Mouse (Mus musculus) kidney, postnatal 14 days (tissue): ENCODE data around the gene Ccdc170.
"Not testable (repeated sequence)": the region's sequence is repeated elsewhere in the genome, so short reads cannot be mapped to it uniquely, and the experiment has no call there.

ENCODE experiments used
- DNase-seq: peaks from one replicate; pipeline ENCODE4 v3.0.0; 2022; ENCODE audit warnings: mixed read lengths

The Ccdc170 gene

GRCm38 (mm10) chr10:4482355-4482754 is at the start of gene Ccdc170:
Gene Ccdc170, plus strand, starts transcription at chr10:4482502.
- DNase-seq: no peak

- peak; percentile 36 for DNase-seq
Measured at GRCm38 (mm10) chr10:4432996-4433755, 49.1 kb upstream of the Ccdc170 start.

GRCm38 (mm10) chr10:4433871-4434270 is 48.4 kb upstream of the Ccdc170 start:
- DNase-seq: not testable (repeated sequence)

GRCm38 (mm10) chr10:4435416-4435815 is 46.9 kb upstream of the Ccdc170 start:
- DNase-seq: no peak

- no peak for DNase-seq
Measured at GRCm38 (mm10) chr10:4456409-4456808, 25.9 kb upstream of the Ccdc170 start.

GRCm38 (mm10) chr10:4460201-4460600 is 22.1 kb upstream of the Ccdc170 start:
- no peak for DNase-seq

GRCm38 (mm10) chr10:4465799-4466198 is 16.5 kb upstream of the Ccdc170 start:
- DNase-seq: no peak

GRCm38 (mm10) chr10:4469406-4469805 is 12.9 kb upstream of the Ccdc170 start:
- DNase-seq: no peak

- DNase-seq: no peak
Measured at GRCm38 (mm10) chr10:4473591-4473993, 8.7 kb upstream of the Ccdc170 start.

GRCm38 (mm10) chr10:4475431-4475830 is 6.9 kb upstream of the Ccdc170 start:
- DNase-seq: no peak

GRCm38 (mm10) chr10:4476604-4477003 is 5.7 kb upstream of the Ccdc170 start:
- DNase-seq: no peak

- DNase-seq: no peak
Measured at GRCm38 (mm10) chr10:4480929-4481328, 1.4 kb upstream of the Ccdc170 start.

GRCm38 (mm10) chr10:4481695-4482094 is 607 bp upstream of the Ccdc170 start:
- no peak for DNase-seq

- no peak for DNase-seq
Measured at GRCm38 (mm10) chr10:4483848-4484247, 1.5 kb downstream of the Ccdc170 start.

- no peak for DNase-seq
Measured at GRCm38 (mm10) chr10:4484986-4485385, 2.7 kb downstream of the Ccdc170 start.

GRCm38 (mm10) chr10:4489865-4490264 is 7.6 kb downstream of the Ccdc170 start:
- no peak for DNase-seq

GRCm38 (mm10) chr10:4491281-4491680 is 9.0 kb downstream of the Ccdc170 start:
- DNase-seq: no peak

GRCm38 (mm10) chr10:4492045-4492444 is 9.7 kb downstream of the Ccdc170 start:
- no peak for DNase-seq

- DNase-seq: no peak
Measured at GRCm38 (mm10) chr10:4492909-4493308, 10.6 kb downstream of the Ccdc170 start.

GRCm38 (mm10) chr10:4503251-4503650 is 20.9 kb downstream of the Ccdc170 start:
- peak; percentile 21 for DNase-seq

GRCm38 (mm10) chr10:4512725-4513124 is 30.4 kb downstream of the Ccdc170 start:
- DNase-seq: no peak

GRCm38 (mm10) chr10:4517614-4518013 is 35.3 kb downstream of the Ccdc170 start:
- no peak for DNase-seq

GRCm38 (mm10) chr10:4519645-4520044 is 37.3 kb downstream of the Ccdc170 start:
- no peak for DNase-seq

GRCm38 (mm10) chr10:4520394-4521102 is 38.2 kb downstream of the Ccdc170 start:
- DNase-seq: peak; percentile 43
